Mouse (Mus musculus) cerebellum, adult 2 months (tissue): ENCODE data around the gene Olfr1368. TPM values are rescaled to one million over a fixed set of nuclear protein-coding genes. Genes with fewer than 3 reads are reported as not detected.

Experiments
- DNase-seq, 2 experiments: peaks; one replicate each; pipeline ENCODE4 v3.0.0; 2021
- H3K27ac ChIP-seq: fragments of 200-500 bp; 2 replicates; pipeline ENCODE4 v1.5.1; 2012; ENCODE audit warnings: low read length, control low read depth, inconsistent platforms; ENCODE audit not compliant: insufficient read depth
- H3K27me3 ChIP-seq: fragments of 200-500 bp; 2 replicates; pipeline ENCODE4 v1.6.1; 2012; ENCODE audit warnings: inconsistent platforms, mild to moderate bottlenecking, low read length, moderate library complexity; ENCODE audit not compliant: control insufficient read depth, insufficient read depth
- H3K4me1 ChIP-seq: fragments of 200-500 bp; 2 replicates; pipeline ENCODE4 v1.6.1; 2011; ENCODE audit warnings: low read length; ENCODE audit not compliant: control insufficient read depth, insufficient read depth
- H3K4me3 ChIP-seq: fragments of 200-500 bp; replicated peaks from 2 replicates; pipeline ENCODE3; 2011; ENCODE audit warnings: mild to moderate bottlenecking, low read depth, low read length, control low read depth; ENCODE audit not compliant: insufficient read depth
- CTCF ChIP-seq: fragments of 200-500 bp; IDR thresholded peaks from 2 replicates; pipeline ENCODE4 v1.5.1; 2011; ENCODE audit warnings: low read depth, mild to moderate bottlenecking, control low read depth, low read length, moderate library complexity, borderline replicate concordance; ENCODE audit not compliant: insufficient read depth
- POLR2A ChIP-seq: fragments of 200-500 bp; IDR thresholded peaks from 2 replicates; pipeline ENCODE4 v1.6.1; 2011; ENCODE audit warnings: low read length, control low read depth, borderline replicate concordance; ENCODE audit not compliant: insufficient read depth
- WGBS: fragments of 180-500 bp; shearing (Covaris S2); methylation state at CpG from one replicate; pipeline ENCODE4 v1.1.7; 2018; 5-methylcytosine and 5-hydroxymethylcytosine counted together
- polyA plus RNA-seq: library from polyadenylated mRNA; depleted of rRNA; stranded (reverse); fragments of >200 nt; gene quantifications from 2 replicates; pipeline ENCODE4 v1.2.3, GENCODE M21; 2012

The Olfr1368 gene
- polyA plus RNA-seq, 1 experiment: not detected

- TF ChIP-seq CTCF (no peak), POLR2A (no peak)
- DNase-seq: no peak
- H3K27me3 ChIP-seq: no peaks in the 10 kb centered on the region
- H3K27ac ChIP-seq: peak within 1 kb of the TSS; percentile 99
- 0% methylated on average over 15 of the region's 15 CpGs for WGBS
- H3K4me1 ChIP-seq: no peaks in the 10 kb centered on the region; the same call in none of the 2 replicates
- H3K4me3 ChIP-seq: peak within 1 kb of the TSS; percentile 99
Measured at GRCm38 (mm10) chr13:21179367-21179723, 33.7 kb upstream of the Olfr1368 start, which contains the start of gene Trim27. Gene Trim27, plus strand, starts transcription at chr13:21179445.

GRCm38 (mm10) chr13:21178364-21178763, 32.7 kb upstream of the Olfr1368 start:
- Histone ChIP-seq H3K4me1 (no peaks in the 10 kb centered on the region; the same call in none of the 2 replicates), H3K27ac (no peak overlapping the region), H3K4me3 (no peak overlapping the region), H3K27me3 (no peaks in the 10 kb centered on the region)
- DNase-seq: no peak
- 90% methylated on average over 5 of the region's 5 CpGs for WGBS
- no peak for TF ChIP-seq POLR2A
- TF ChIP-seq CTCF: no peak

- TF ChIP-seq POLR2A: no peak
- TF ChIP-seq CTCF: no peak
- H3K27me3 ChIP-seq: no peaks in the 10 kb centered on the region
- H3K4me1 ChIP-seq: no peaks in the 10 kb centered on the region; the same call in none of the 2 replicates
- no peak overlapping the region for H3K4me3 ChIP-seq
- no peak for DNase-seq
- H3K27ac ChIP-seq: no peak overlapping the region
- WGBS: 67% methylated on average over 5 of the region's 5 CpGs
Measured at GRCm38 (mm10) chr13:21177657-21178056, 32.0 kb upstream of the Olfr1368 start.

GRCm38 (mm10) chr13:21176733-21177132, 31.1 kb upstream of the Olfr1368 start:
- Histone ChIP-seq H3K27ac (no peak overlapping the region), H3K4me1 (no peaks in the 10 kb centered on the region; the same call in 1 of the 2 replicates), H3K27me3 (no peaks in the 10 kb centered on the region), H3K4me3 (no peak overlapping the region)
- WGBS: 70% methylated on average over 11 of the region's 11 CpGs
- no peak for TF ChIP-seq CTCF
- no peak for TF ChIP-seq POLR2A
- no peak for DNase-seq

GRCm38 (mm10) chr13:21173072-21173471, 27.4 kb upstream of the Olfr1368 start:
- no peaks in the 10 kb centered on the region for H3K4me1 ChIP-seq
- DNase-seq: peak; percentile 58 to 65
- no peak for TF ChIP-seq POLR2A
- TF ChIP-seq CTCF: no peak
- no peak overlapping the region for H3K27ac ChIP-seq
- peak overlapping the region; percentile 52 for H3K4me3 ChIP-seq
- 2% methylated on average over 11 of the region's 11 CpGs for WGBS
- H3K27me3 ChIP-seq: no peaks in the 10 kb centered on the region

GRCm38 (mm10) chr13:21172241-21173027, 26.8 kb upstream of the Olfr1368 start:
- no peak overlapping the region for H3K27ac ChIP-seq
- H3K4me1 ChIP-seq: no peaks in the 10 kb centered on the region
- peak; percentile 73 for DNase-seq
- TF ChIP-seq CTCF (no peak), POLR2A (no peak)
- H3K27me3 ChIP-seq: no peaks in the 10 kb centered on the region
- H3K4me3 ChIP-seq: peak overlapping the region; percentile 52
- under 1% methylated on average over 16 of the region's 16 CpGs for WGBS

- Histone ChIP-seq H3K4me1 (no peaks in the 10 kb centered on the region), H3K27me3 (no peaks in the 10 kb centered on the region), H3K27ac (no peak overlapping the region), H3K4me3 (peak overlapping the region; percentile 62)
- no peak for TF ChIP-seq POLR2A
- TF ChIP-seq CTCF: no peak; the same call in 1 of the 2 replicates
- WGBS: under 1% methylated on average over 12 of the region's 12 CpGs
- DNase-seq: peak in 1 of 2 experiments; percentile 39
Measured at GRCm38 (mm10) chr13:21171600-21172150, 26.0 kb upstream of the Olfr1368 start.

GRCm38 (mm10) chr13:21171156-21171530, 25.5 kb upstream of the Olfr1368 start:
- DNase-seq: no peak
- WGBS: 21% methylated on average over 15 of the region's 15 CpGs

More at GRCm38 (mm10) chr13:21171156-21171530, 25.5 kb upstream of the Olfr1368 start:
- Histone ChIP-seq H3K4me1 (no peaks in the 10 kb centered on the region), H3K27me3 (no peaks in the 10 kb centered on the region), H3K27ac (no peak overlapping the region), H3K4me3 (peak overlapping the region; percentile 30)
- TF ChIP-seq POLR2A (no peak), CTCF (no peak)
